Mouse (Mus musculus): ENCODE results near the gene Apool. TPM values are rescaled to one million over a fixed set of nuclear protein-coding genes. Genes with fewer than 3 reads are reported as not detected.

Gene Apool
- 11.3 TPM for polyA plus RNA-seq (2014; fragmentation: Illumina TruSeq; extraction: RNeasy Lipid Tissue Mini Kit (QIAGEN cat#74804); ENCODE audit: low read depth, low replicate concordance)

GRCm38 (mm10) chrX:112310804-112311530 is at the start of gene Apool:
Gene Apool, plus strand, starts transcription at chrX:112311334.

GRCm38 (mm10) chrX:112406679-112407078 is 95.5 kb downstream of the Apool start, which contains the start of gene Satl1:
Gene Satl1, minus strand, starts transcription at chrX:112406779.

Other genes starting within 250 kb of the Apool start
- 22.6 TPM for gene 4933403O08Rik, start 72.3 kb upstream of the Apool start, polyA plus RNA-seq (2014; fragmentation: Illumina TruSeq; extraction: RNeasy Lipid Tissue Mini Kit (QIAGEN cat#74804); ENCODE audit: low read depth, low replicate concordance)
- gene Satl1, start 95.4 kb downstream of the Apool start, polyA plus RNA-seq (2014; fragmentation: Illumina TruSeq; extraction: RNeasy Lipid Tissue Mini Kit (QIAGEN cat#74804); ENCODE audit: low read depth, low replicate concordance): 120 TPM
- gene 2010106E10Rik, start 183.9 kb downstream of the Apool start, polyA plus RNA-seq (2014; fragmentation: Illumina TruSeq; extraction: RNeasy Lipid Tissue Mini Kit (QIAGEN cat#74804); ENCODE audit: low read depth, low replicate concordance): 0.78 TPM

Measured in testis, adult 10 weeks (tissue).